Mouse (Mus musculus) myocyte (in vitro differentiated cells): ENCODE measurements around the gene Dnajc14.

Experiments used
- E2F4 ChIP-seq: IDR thresholded peaks from one replicate; pipeline ENCODE4 v1.6.1; 2011; ENCODE audit warnings: mild to moderate bottlenecking, control low read depth, moderate library complexity; ENCODE audit not compliant: insufficient read depth
- MAX ChIP-seq: IDR thresholded peaks from one replicate; pipeline ENCODE4 v1.6.1; 2011; ENCODE audit warnings: low read depth, mild to moderate bottlenecking, control low read depth
- MYOD1 ChIP-seq, 3 experiments: IDR thresholded peaks; one replicate each; pipeline ENCODE4 v1.6.1; 2011; ENCODE audit warnings: control low read depth in 2 of 3, low read depth in 2 of 3, mild to moderate bottlenecking in 2 of 3, moderate library complexity in 1 of 3; ENCODE audit not compliant: insufficient read length in 2 of 3, control insufficient read depth in 1 of 3
- MYOG ChIP-seq, 3 experiments: IDR thresholded peaks; one replicate each; pipeline ENCODE4 v1.6.1; 2011; ENCODE audit warnings: control low read depth in 2 of 3, low read depth in 2 of 3, mild to moderate bottlenecking in 2 of 3; ENCODE audit not compliant: insufficient read length in 2 of 3, control insufficient read depth in 1 of 3, insufficient read depth in 1 of 3
- POLR2A ChIP-seq: IDR thresholded peaks from one replicate; pipeline ENCODE4 v1.6.1; 2011; ENCODE audit warnings: low read depth, mild to moderate bottlenecking, control low read depth, moderate library complexity; ENCODE audit not compliant: insufficient read length
- POLR2AphosphoS2 ChIP-seq: IDR thresholded peaks from one replicate; pipeline ENCODE4 v1.6.1; 2011; ENCODE audit warnings: low read depth, control low read depth; ENCODE audit not compliant: insufficient read length
- REST ChIP-seq: IDR thresholded peaks from one replicate; pipeline ENCODE4 v1.6.1; 2011; ENCODE audit warnings: mild to moderate bottlenecking, control low read depth, moderate library complexity; ENCODE audit not compliant: insufficient read depth, insufficient read length
- SRF ChIP-seq: IDR thresholded peaks from one replicate; pipeline ENCODE4 v1.6.1; 2011; ENCODE audit warnings: low read depth; ENCODE audit not compliant: control insufficient read depth, insufficient read length
- TCF12 ChIP-seq: IDR thresholded peaks from one replicate; pipeline ENCODE4 v1.6.1; 2011; ENCODE audit warnings: mild to moderate bottlenecking, control low read depth; ENCODE audit not compliant: poor library complexity, insufficient read depth, severe bottlenecking
- TCF3 ChIP-seq: IDR thresholded peaks from one replicate; pipeline ENCODE4 v1.6.1; 2011; ENCODE audit warnings: low read depth, control low read depth; ENCODE audit not compliant: insufficient read length
- USF1 ChIP-seq: IDR thresholded peaks from one replicate; pipeline ENCODE4 v1.6.1; 2011; ENCODE audit warnings: low read depth, mild to moderate bottlenecking, control low read depth, moderate library complexity

DNA sequence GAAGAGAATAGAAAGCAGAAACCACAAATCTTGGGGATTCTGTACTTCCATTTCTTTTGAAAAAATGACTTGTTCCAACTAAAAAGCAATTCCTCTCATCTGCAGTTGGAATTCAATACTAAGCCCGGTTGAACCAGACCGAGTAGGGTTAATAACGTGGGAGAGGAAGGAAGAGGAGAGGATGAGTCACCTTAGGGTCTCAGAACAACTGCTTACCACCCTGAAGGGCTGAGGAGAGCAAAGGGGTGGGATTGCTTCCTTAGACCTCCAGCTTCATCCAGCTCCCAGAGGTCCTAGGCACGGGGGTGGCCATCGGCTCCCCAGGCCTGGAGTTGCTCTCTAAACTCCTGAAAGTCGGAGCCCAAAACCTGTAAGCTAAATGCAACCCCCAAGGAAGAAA, 501 bp upstream of the Dnajc14 start:
- TF ChIP-seq USF1 (no peak), POLR2A (no peak), SRF (no peak), E2F4 (no peak), MAX (no peak), MYOG (IDR thresholded peaks at IDR 0.05; ENCODE audit: control insufficient read depth in 1 of 3, insufficient read depth in 1 of 3, insufficient read length in 2 of 3, low read depth in 2 of 3) (no peak), POLR2AphosphoS2 (no peak), TCF3 (no peak), TCF12 (no peak), MYOD1 (IDR thresholded peaks at IDR 0.05; ENCODE audit: control insufficient read depth in 1 of 3, insufficient read length in 2 of 3, low read depth in 2 of 3) (no peak), REST (no peak)
